Mouse (Mus musculus): ENCODE measurements at regions not wholly inside any gene's neighbourhood (a gene's known extent, or its start where the extent isn't known, plus 50 kb on each side); places are given as distances from the start of the nearest gene placed in this dataset.

GRCm38 (mm10) chr5:90164434-90164833 lies 59.4 kb downstream of the Cox18 start:
- DNase-seq (ENCODE audit: low read depth, low spot score) = no peak
- WGBS = 77% methylated on average over 8 of the region's 8 CpGs

- 62% methylated on average over 18 of the region's 18 CpGs for WGBS
- no peak for DNase-seq (ENCODE audit: low read depth, low spot score)
Measured at GRCm38 (mm10) chr5:90163033-90163859, 60.6 kb downstream of the Cox18 start.

- no peak for DNase-seq (ENCODE audit: low read depth, low spot score)
- 45% methylated on average over 4 of the region's 4 CpGs for WGBS
Measured at GRCm38 (mm10) chr5:90160281-90160680, 63.5 kb downstream of the Cox18 start.

GRCm38 (mm10) chr5:90156522-90156921 lies 67.3 kb downstream of the Cox18 start:
- 94% methylated on average over 4 of the region's 4 CpGs for whole genome bisulfite sequencing

GRCm38 (mm10) chr5:90149611-90150532 lies 73.9 kb downstream of the Cox18 start:
- no peak for DNase-seq (ENCODE audit: low read depth, low spot score)
- WGBS = 67% methylated on average over 22 of the region's 22 CpGs

More at GRCm38 (mm10) chr5:90156522-90156921, 67.3 kb downstream of the Cox18 start:
- DNase-seq (ENCODE audit: low read depth, low spot score) = no peak

GRCm38 (mm10) chr5:90135971-90136370 lies 87.8 kb downstream of the Cox18 start:
- no peak for DNase-seq (ENCODE audit: low read depth, low spot score)
- WGBS = 71% methylated on average over 7 of the region's 7 CpGs

- 80% methylated on average over 1 of the region's 1 CpGs for WGBS
- no peak for DNase-seq (ENCODE audit: low read depth, low spot score)
Measured at GRCm38 (mm10) chr5:90107036-90107435, 116.8 kb downstream of the Cox18 start.

- WGBS = 65% methylated on average over 7 of the region's 7 CpGs
Measured at GRCm38 (mm10) chr5:90104672-90105071, 119.1 kb downstream of the Cox18 start.

GRCm38 (mm10) chr5:90088541-90088940 lies 135.3 kb downstream of the Cox18 start:
- WGBS = 92% methylated on average over 7 of the region's 7 CpGs
- DNase-seq (ENCODE audit: low read depth, low spot score) = no peak

More at GRCm38 (mm10) chr5:90104672-90105071, 119.1 kb downstream of the Cox18 start:
- DNase-seq (ENCODE audit: low read depth, low spot score) = no peak

GRCm38 (mm10) chr5:90086491-90086890 lies 137.3 kb downstream of the Cox18 start:
- no peak for DNase-seq (ENCODE audit: low read depth, low spot score)
- whole genome bisulfite sequencing = 58% methylated on average over 6 of the region's 6 CpGs

GRCm38 (mm10) chr5:90077025-90077536 lies 146.7 kb downstream of the Cox18 start:
- no peak for DNase-seq (ENCODE audit: low read depth, low spot score)
- 89% methylated on average over 6 of the region's 6 CpGs for WGBS

- WGBS = 68% methylated on average over 11 of the region's 11 CpGs
Measured at GRCm38 (mm10) chr5:90075629-90076349, 148.0 kb downstream of the Cox18 start.

GRCm38 (mm10) chr5:90071806-90072205 lies 152.0 kb downstream of the Cox18 start:
- no peak for DNase-seq (ENCODE audit: low read depth, low spot score)
- WGBS = 91% methylated on average over 2 of the region's 2 CpGs

More at GRCm38 (mm10) chr5:90075629-90076349, 148.0 kb downstream of the Cox18 start:
- no peak for DNase-seq (ENCODE audit: low read depth, low spot score)

GRCm38 (mm10) chr5:90068601-90069000 lies 155.2 kb downstream of the Cox18 start:
- no peak for DNase-seq (ENCODE audit: low read depth, low spot score)

- no peak for DNase-seq (ENCODE audit: low read depth, low spot score)
- WGBS = 62% methylated on average over 7 of the region's 7 CpGs
Measured at GRCm38 (mm10) chr5:90067817-90068216, 156.0 kb downstream of the Cox18 start.

GRCm38 (mm10) chr5:90065884-90066615 lies 157.8 kb downstream of the Cox18 start:
- peak; percentile 8 for DNase-seq (ENCODE audit: low read depth, low spot score)
- WGBS = 20% methylated on average over 6 of the region's 6 CpGs

GRCm38 (mm10) chr5:90055686-90056085 lies 168.1 kb downstream of the Cox18 start:
- no peak for DNase-seq (ENCODE audit: low read depth, low spot score)
- 81% methylated on average over 2 of the region's 2 CpGs for WGBS

- no peak for DNase-seq (ENCODE audit: low read depth, low spot score)
- WGBS = 76% methylated on average over 1 of the region's 1 CpGs
Measured at GRCm38 (mm10) chr5:90052516-90052915, 169.4 kb upstream of the Adamts3 start.

- no peak for DNase-seq (ENCODE audit: low read depth, low spot score)
- WGBS = 58% methylated on average over 3 of the region's 3 CpGs
Measured at GRCm38 (mm10) chr5:90049856-90050255, 166.7 kb upstream of the Adamts3 start.

All from large intestine, adult 2 months (tissue).